Mouse (Mus musculus): ENCODE measurements at regions not wholly inside any gene's neighbourhood (a gene's known extent, or its start where the extent isn't known, plus 50 kb on each side); places are given as distances from the start of the nearest gene placed in this dataset.

- Histone ChIP-seq H3K36me3 (ENCODE audit: control insufficient read depth, insufficient read depth, low read length, poor library complexity, severe bottlenecking) (no peaks in the 10 kb centered on the region), H3K27me3 (ENCODE audit: control insufficient read depth, insufficient read depth, low read length, poor library complexity, severe bottlenecking) (no peaks in the 10 kb centered on the region)
- DNase-seq (ENCODE audit: low read depth, low spot score): no peak
These were observed 284.4 kb upstream of the Thbs1 start for GRCm38 (mm10) chr2:117827278-117827677.

GRCm38 (mm10) chr2:117838387-117838786 is 273.3 kb upstream of the Thbs1 start:
- DNase-seq (ENCODE audit: low read depth, low spot score): no peak
- no peaks in the 10 kb centered on the region for H3K36me3 ChIP-seq (ENCODE audit: control insufficient read depth, insufficient read depth, low read length, poor library complexity, severe bottlenecking)
- H3K27me3 ChIP-seq (ENCODE audit: control insufficient read depth, insufficient read depth, low read length, poor library complexity, severe bottlenecking): no peaks in the 10 kb centered on the region

GRCm38 (mm10) chr2:117840406-117840805 is 271.3 kb upstream of the Thbs1 start:
- DNase-seq (ENCODE audit: low read depth, low spot score): no peak
- no peaks in the 10 kb centered on the region for H3K36me3 ChIP-seq (ENCODE audit: control insufficient read depth, insufficient read depth, low read length, poor library complexity, severe bottlenecking)
- no peaks in the 10 kb centered on the region for H3K27me3 ChIP-seq (ENCODE audit: control insufficient read depth, insufficient read depth, low read length, poor library complexity, severe bottlenecking)

- H3K36me3 ChIP-seq (ENCODE audit: control insufficient read depth, insufficient read depth, low read length, poor library complexity, severe bottlenecking): no peaks in the 10 kb centered on the region
- no peaks in the 10 kb centered on the region for H3K27me3 ChIP-seq (ENCODE audit: control insufficient read depth, insufficient read depth, low read length, poor library complexity, severe bottlenecking)
- DNase-seq (ENCODE audit: low read depth, low spot score): peak; percentile 46
These were observed 269.2 kb upstream of the Thbs1 start for GRCm38 (mm10) chr2:117842309-117842986.

GRCm38 (mm10) chr2:117852442-117852841 is 259.2 kb upstream of the Thbs1 start:
- Histone ChIP-seq H3K27me3 (ENCODE audit: control insufficient read depth, insufficient read depth, low read length, poor library complexity, severe bottlenecking) (no peaks in the 10 kb centered on the region), H3K36me3 (ENCODE audit: control insufficient read depth, insufficient read depth, low read length, poor library complexity, severe bottlenecking) (no peaks in the 10 kb centered on the region)
- DNase-seq (ENCODE audit: low read depth, low spot score): peak; percentile 51

- DNase-seq (ENCODE audit: low read depth, low spot score): peak; percentile 16
- no peaks in the 10 kb centered on the region for H3K36me3 ChIP-seq (ENCODE audit: control insufficient read depth, insufficient read depth, low read length, poor library complexity, severe bottlenecking)
- no peaks in the 10 kb centered on the region for H3K27me3 ChIP-seq (ENCODE audit: control insufficient read depth, insufficient read depth, low read length, poor library complexity, severe bottlenecking)
These were observed 249.4 kb upstream of the Thbs1 start for GRCm38 (mm10) chr2:117862301-117862700.

- DNase-seq (ENCODE audit: low read depth, low spot score): no peak
- Histone ChIP-seq H3K36me3 (ENCODE audit: control insufficient read depth, insufficient read depth, low read length, poor library complexity, severe bottlenecking) (no peaks in the 10 kb centered on the region), H3K27me3 (ENCODE audit: control insufficient read depth, insufficient read depth, low read length, poor library complexity, severe bottlenecking) (no peaks in the 10 kb centered on the region)
These were observed 246.6 kb upstream of the Thbs1 start for GRCm38 (mm10) chr2:117865119-117865518.

GRCm38 (mm10) chr2:117866946-117867345 is 244.7 kb upstream of the Thbs1 start:
- no peak for DNase-seq (ENCODE audit: low read depth, low spot score)
- H3K27me3 ChIP-seq (ENCODE audit: control insufficient read depth, insufficient read depth, low read length, poor library complexity, severe bottlenecking): no peaks in the 10 kb centered on the region
- no peaks in the 10 kb centered on the region for H3K36me3 ChIP-seq (ENCODE audit: control insufficient read depth, insufficient read depth, low read length, poor library complexity, severe bottlenecking)

- no peaks in the 10 kb centered on the region for H3K27me3 ChIP-seq (ENCODE audit: control insufficient read depth, insufficient read depth, low read length, poor library complexity, severe bottlenecking)
- no peaks in the 10 kb centered on the region for H3K36me3 ChIP-seq (ENCODE audit: control insufficient read depth, insufficient read depth, low read length, poor library complexity, severe bottlenecking)
- DNase-seq (ENCODE audit: low read depth, low spot score): no peak
These were observed 244.3 kb upstream of the Thbs1 start for GRCm38 (mm10) chr2:117867409-117867808.

- Histone ChIP-seq H3K27me3 (ENCODE audit: control insufficient read depth, insufficient read depth, low read length, poor library complexity, severe bottlenecking) (no peaks in the 10 kb centered on the region), H3K36me3 (ENCODE audit: control insufficient read depth, insufficient read depth, low read length, poor library complexity, severe bottlenecking) (no peaks in the 10 kb centered on the region)
- DNase-seq (ENCODE audit: low read depth, low spot score): no peak
These were observed 242.8 kb upstream of the Thbs1 start for GRCm38 (mm10) chr2:117868857-117869256.

GRCm38 (mm10) chr2:117871507-117872282 is 240.0 kb upstream of the Thbs1 start:
- no peak for DNase-seq (ENCODE audit: low read depth, low spot score)
- Histone ChIP-seq H3K36me3 (ENCODE audit: control insufficient read depth, insufficient read depth, low read length, poor library complexity, severe bottlenecking) (no peaks in the 10 kb centered on the region), H3K27me3 (ENCODE audit: control insufficient read depth, insufficient read depth, low read length, poor library complexity, severe bottlenecking) (no peaks in the 10 kb centered on the region)

- Histone ChIP-seq H3K36me3 (ENCODE audit: control insufficient read depth, insufficient read depth, low read length, poor library complexity, severe bottlenecking) (no peaks in the 10 kb centered on the region), H3K27me3 (ENCODE audit: control insufficient read depth, insufficient read depth, low read length, poor library complexity, severe bottlenecking) (no peaks in the 10 kb centered on the region)
- DNase-seq (ENCODE audit: low read depth, low spot score): no peak
These were observed 233.9 kb upstream of the Thbs1 start for GRCm38 (mm10) chr2:117877816-117878215.

GRCm38 (mm10) chr2:117882136-117882535 is 229.5 kb upstream of the Thbs1 start:
- Histone ChIP-seq H3K27me3 (ENCODE audit: control insufficient read depth, insufficient read depth, low read length, poor library complexity, severe bottlenecking) (no peaks in the 10 kb centered on the region), H3K36me3 (ENCODE audit: control insufficient read depth, insufficient read depth, low read length, poor library complexity, severe bottlenecking) (no peaks in the 10 kb centered on the region)
- no peak for DNase-seq (ENCODE audit: low read depth, low spot score)

- Histone ChIP-seq H3K36me3 (ENCODE audit: control insufficient read depth, insufficient read depth, low read length, poor library complexity, severe bottlenecking) (no peaks in the 10 kb centered on the region), H3K27me3 (ENCODE audit: control insufficient read depth, insufficient read depth, low read length, poor library complexity, severe bottlenecking) (no peaks in the 10 kb centered on the region)
- no peak for DNase-seq (ENCODE audit: low read depth, low spot score)
These were observed 228.8 kb upstream of the Thbs1 start for GRCm38 (mm10) chr2:117882890-117883289.

- DNase-seq (ENCODE audit: low read depth, low spot score): no peak
- Histone ChIP-seq H3K27me3 (ENCODE audit: control insufficient read depth, insufficient read depth, low read length, poor library complexity, severe bottlenecking) (no peaks in the 10 kb centered on the region), H3K36me3 (ENCODE audit: control insufficient read depth, insufficient read depth, low read length, poor library complexity, severe bottlenecking) (no peaks in the 10 kb centered on the region)
These were observed 225.2 kb upstream of the Thbs1 start for GRCm38 (mm10) chr2:117886516-117886915.

Measured in splenic B cell, adult 2 months (primary cell).